Mouse (Mus musculus) neural tube, embryonic 15.5 days (tissue): ENCODE measurements at regions not wholly inside any gene's neighbourhood (a gene's known extent, or its start where the extent isn't known, plus 50 kb on each side); places are given as distances from the start of the nearest gene placed in this dataset.

Source experiments
- ATAC-seq: fragments of 200-750 bp; cut with Nextera tagmentation; 2 replicates; pipeline ENCODE4 v1.8.0; 2017; ENCODE audit warnings: mild to moderate bottlenecking, moderate TSS enrichment, moderate library complexity; ENCODE audit not compliant: low FRiP score
- H3K27ac ChIP-seq: fragments of 300-500 bp; sonication (generic); replicated peaks from 2 replicates; pipeline ENCODE4 v1.5.1; 2015; ENCODE audit warnings: mild to moderate bottlenecking, inconsistent platforms
- H3K27me3 ChIP-seq: fragments of 300-500 bp; sonication (generic); replicated peaks from 2 replicates; pipeline ENCODE4 v1.6.1; 2015; ENCODE audit warnings: inconsistent platforms
- H3K36me3 ChIP-seq: fragments of 300-500 bp; sonication (generic); 2 replicates; pipeline ENCODE4 v1.6.1; 2015; ENCODE audit warnings: inconsistent platforms
- H3K4me1 ChIP-seq: fragments of 300-500 bp; sonication (generic); 2 replicates; pipeline ENCODE4 v1.6.1; 2015; ENCODE audit warnings: inconsistent platforms
- H3K4me2 ChIP-seq: fragments of 300-500 bp; sonication (generic); 2 replicates; pipeline ENCODE4 v1.6.1; 2015; ENCODE audit warnings: inconsistent platforms, mild to moderate bottlenecking, moderate library complexity
- H3K4me3 ChIP-seq: fragments of 300-500 bp; sonication (generic); replicated peaks from 2 replicates; pipeline ENCODE4 v1.5.1; 2015; ENCODE audit warnings: mild to moderate bottlenecking, inconsistent platforms
- H3K9ac ChIP-seq: fragments of 300-500 bp; sonication (generic); replicated peaks from 2 replicates; pipeline ENCODE4 v1.6.1; 2015; ENCODE audit warnings: mild to moderate bottlenecking, inconsistent platforms
- H3K9me3 ChIP-seq: fragments of 300-500 bp; sonication (generic); replicated peaks from 2 replicates; pipeline ENCODE4 v1.6.1; 2016; ENCODE audit warnings: inconsistent platforms
- WGBS: fragments of 180-500 bp; shearing (Covaris S2); methylation state at CpG from one replicate; pipeline ENCODE4 v1.1.7; 2015; ENCODE audit warnings: mixed read lengths; 5-methylcytosine and 5-hydroxymethylcytosine counted together

GRCm38 (mm10) chr16:7544067-7544466 is 880.9 kb downstream of the Tmem114 start:
- Histone ChIP-seq H3K4me3 (no peak overlapping the region), H3K4me1 (no peaks in the 10 kb centered on the region), H3K36me3 (no peaks in the 10 kb centered on the region), H3K27me3 (no peaks in the 10 kb centered on the region), H3K9me3 (no peaks in the 10 kb centered on the region), H3K4me2 (no peak overlapping the region), H3K9ac (no peak overlapping the region), H3K27ac (no peak overlapping the region)
- WGBS, result 22% methylated on average over 4 of the region's 4 CpGs
- no peak for ATAC-seq

GRCm38 (mm10) chr16:7529811-7530210 is 895.1 kb downstream of the Tmem114 start:
- H3K27me3 ChIP-seq, result no peaks in the 10 kb centered on the region
- H3K4me2 ChIP-seq, result no peak overlapping the region
- WGBS, result 31% methylated on average over 2 of the region's 2 CpGs
- H3K4me3 ChIP-seq, result no peak overlapping the region
- H3K4me1 ChIP-seq, result peaks cover 23% of the 10 kb centered on the region
- no peaks in the 10 kb centered on the region for H3K36me3 ChIP-seq
- H3K9me3 ChIP-seq, result no peaks in the 10 kb centered on the region
- no peak overlapping the region for H3K9ac ChIP-seq
- ATAC-seq, result no peak
- no peak overlapping the region for H3K27ac ChIP-seq

- Histone ChIP-seq H3K27ac (peak overlapping the region; percentile 68), H3K9ac (no peak overlapping the region), H3K36me3 (no peaks in the 10 kb centered on the region), H3K4me2 (peak overlapping the region; percentile 26; the same call in 1 of the 2 replicates), H3K27me3 (no peaks in the 10 kb centered on the region), H3K9me3 (no peaks in the 10 kb centered on the region), H3K4me1 (peaks cover 23% of the 10 kb centered on the region), H3K4me3 (no peak overlapping the region)
- WGBS, result 12% methylated on average over 5 of the region's 5 CpGs
- ATAC-seq, result no peak
These were observed 896.0 kb downstream of the Tmem114 start for GRCm38 (mm10) chr16:7528963-7529362.

- Histone ChIP-seq H3K4me1 (peaks cover 23% of the 10 kb centered on the region), H3K9ac (no peak overlapping the region), H3K36me3 (no peaks in the 10 kb centered on the region), H3K27ac (peak overlapping the region; percentile 68; the same call in 1 of the 2 replicates), H3K4me2 (peak overlapping the region; percentile 26), H3K4me3 (no peak overlapping the region), H3K9me3 (no peaks in the 10 kb centered on the region), H3K27me3 (no peaks in the 10 kb centered on the region)
- WGBS, result 18% methylated on average over 6 of the region's 6 CpGs
- ATAC-seq, result no peak; the same call in 1 of the 2 replicates
These were observed 896.8 kb downstream of the Tmem114 start for GRCm38 (mm10) chr16:7527923-7528776.

- H3K4me3 ChIP-seq, result no peak overlapping the region
- H3K27me3 ChIP-seq, result no peaks in the 10 kb centered on the region
- 36% methylated on average over 2 of the region's 2 CpGs for WGBS
- no peaks in the 10 kb centered on the region for H3K36me3 ChIP-seq
- H3K27ac ChIP-seq, result no peak overlapping the region
- H3K4me2 ChIP-seq, result no peak overlapping the region
- H3K9ac ChIP-seq, result no peak overlapping the region
- no peaks in the 10 kb centered on the region for H3K4me1 ChIP-seq
- no peak for ATAC-seq
- H3K9me3 ChIP-seq, result no peaks in the 10 kb centered on the region
These were observed 906.2 kb downstream of the Tmem114 start for GRCm38 (mm10) chr16:7518711-7519110.
